Mouse (Mus musculus): ENCODE results near the gene Ei24. TPM values are rescaled to one million over a fixed set of nuclear protein-coding genes. Genes with fewer than 3 reads are reported as not detected.

The Ei24 gene
- total and polyA plus RNA-seq, 3 experiments = 52.6 to 78.5 (median 70.4) TPM

- TF ChIP-seq CTCF (IDR thresholded peaks at IDR 0.05) (peak; percentile 22; the same call in 1 of the 2 replicates), EP300 (IDR thresholded peaks at IDR 0.05; ENCODE audit: insufficient read depth, low read depth, low read length) (no peak)
- Histone ChIP-seq H3K4me1 (ENCODE audit: control insufficient read depth, insufficient read depth, low read length) (no peaks in the 10 kb centered on the region), H3K9ac (ENCODE audit: low read depth, low read length) (no peak overlapping the region), H3K36me3 (ENCODE audit: control insufficient read depth, insufficient read depth, low read length) (no peaks in the 10 kb centered on the region), H3K27me3 (ENCODE audit: control insufficient read depth, insufficient read depth, low read length) (no peaks in the 10 kb centered on the region), H3K4me3 (no peak overlapping the region), H3K27ac (no peak overlapping the region), H3K79me2 (replicated peaks; ENCODE audit: control insufficient read depth, insufficient read depth, low read length) (no peaks in the 10 kb centered on the region)
- no peak for DNase-seq
- WGBS = 40% methylated on average over 3 of the region's 3 CpGs
- intact Hi-C loops (cut with DNase I) = no loop called here
Measured at GRCm38 (mm10) chr9:36814486-36814885, 17.3 kb upstream of the Ei24 start.

- TF ChIP-seq POLR2A (IDR thresholded peaks at IDR 0.05; ENCODE audit: insufficient read depth, low read depth, low read length) (no peak), CTCF (IDR thresholded peaks at IDR 0.05) (no peak), EP300 (IDR thresholded peaks at IDR 0.05; ENCODE audit: insufficient read depth, low read depth, low read length) (no peak)
- no peak for DNase-seq
- Histone ChIP-seq H3K27ac (no peak overlapping the region), H3K36me3 (ENCODE audit: control insufficient read depth, insufficient read depth, low read length) (no peaks in the 10 kb centered on the region), H3K79me2 (replicated peaks; ENCODE audit: control insufficient read depth, insufficient read depth, low read length) (no peaks in the 10 kb centered on the region), H3K4me1 (ENCODE audit: control insufficient read depth, insufficient read depth, low read length) (no peaks in the 10 kb centered on the region), H3K27me3 (ENCODE audit: control insufficient read depth, insufficient read depth, low read length) (no peaks in the 10 kb centered on the region), H3K4me3 (no peak overlapping the region), H3K9ac (ENCODE audit: low read depth, low read length) (no peak overlapping the region)
- WGBS = 57% methylated on average over 5 of the region's 5 CpGs
- intact Hi-C loops (cut with DNase I) = no loop called here
Measured at GRCm38 (mm10) chr9:36808126-36808785, 11.1 kb upstream of the Ei24 start.

GRCm38 (mm10) chr9:36805256-36805975, 8.2 kb upstream of the Ei24 start:
- Histone ChIP-seq H3K36me3 (ENCODE audit: control insufficient read depth, insufficient read depth, low read length) (no peaks in the 10 kb centered on the region), H3K27ac (no peak overlapping the region), H3K79me2 (replicated peaks; ENCODE audit: control insufficient read depth, insufficient read depth, low read length) (no peaks in the 10 kb centered on the region), H3K9ac (ENCODE audit: low read depth, low read length) (no peak overlapping the region), H3K27me3 (ENCODE audit: control insufficient read depth, insufficient read depth, low read length) (no peaks in the 10 kb centered on the region), H3K4me1 (ENCODE audit: control insufficient read depth, insufficient read depth, low read length) (no peaks in the 10 kb centered on the region), H3K4me3 (no peak overlapping the region)
- intact Hi-C loops (cut with DNase I) = no loop called here
- no peak for TF ChIP-seq EP300 (IDR thresholded peaks at IDR 0.05; ENCODE audit: insufficient read depth, low read depth, low read length)
- no peak for TF ChIP-seq CTCF (IDR thresholded peaks at IDR 0.05)
- TF ChIP-seq POLR2A (IDR thresholded peaks at IDR 0.05; ENCODE audit: insufficient read depth, low read depth, low read length) = no peak
- WGBS = 100% methylated on average over 3 of the region's 3 CpGs
- no peak for DNase-seq

- no peaks in the 10 kb centered on the region for H3K36me3 ChIP-seq (ENCODE audit: control insufficient read depth, insufficient read depth, low read length)
- H3K27me3 ChIP-seq (ENCODE audit: control insufficient read depth, insufficient read depth, low read length) = no peaks in the 10 kb centered on the region
- no peaks in the 10 kb centered on the region for H3K79me2 ChIP-seq (replicated peaks; ENCODE audit: control insufficient read depth, insufficient read depth, low read length)
- intact Hi-C loops (cut with DNase I) = no loop called here
- 72% methylated on average over 3 of the region's 3 CpGs for WGBS
- no peak overlapping the region for H3K4me3 ChIP-seq
- TF ChIP-seq POLR2A (IDR thresholded peaks at IDR 0.05; ENCODE audit: insufficient read depth, low read depth, low read length) (no peak), EP300 (IDR thresholded peaks at IDR 0.05; ENCODE audit: insufficient read depth, low read depth, low read length) (no peak), CTCF (IDR thresholded peaks at IDR 0.05) (no peak)
- H3K27ac ChIP-seq = no peak overlapping the region
- DNase-seq = no peak
- H3K9ac ChIP-seq (ENCODE audit: low read depth, low read length) = no peak overlapping the region
- H3K4me1 ChIP-seq (ENCODE audit: control insufficient read depth, insufficient read depth, low read length) = no peaks in the 10 kb centered on the region
Measured at GRCm38 (mm10) chr9:36803926-36804325, 6.7 kb upstream of the Ei24 start.

GRCm38 (mm10) chr9:36803386-36803785, 6.2 kb upstream of the Ei24 start:
- Histone ChIP-seq H3K4me1 (ENCODE audit: control insufficient read depth, insufficient read depth, low read length) (no peaks in the 10 kb centered on the region), H3K27me3 (ENCODE audit: control insufficient read depth, insufficient read depth, low read length) (no peaks in the 10 kb centered on the region), H3K27ac (no peak overlapping the region), H3K9ac (ENCODE audit: low read depth, low read length) (no peak overlapping the region), H3K36me3 (ENCODE audit: control insufficient read depth, insufficient read depth, low read length) (no peaks in the 10 kb centered on the region), H3K79me2 (replicated peaks; ENCODE audit: control insufficient read depth, insufficient read depth, low read length) (no peaks in the 10 kb centered on the region), H3K4me3 (no peak overlapping the region)
- intact Hi-C loops (cut with DNase I) = no loop called here
- WGBS = 75% methylated on average over 6 of the region's 6 CpGs
- TF ChIP-seq POLR2A (IDR thresholded peaks at IDR 0.05; ENCODE audit: insufficient read depth, low read depth, low read length) (no peak), EP300 (IDR thresholded peaks at IDR 0.05; ENCODE audit: insufficient read depth, low read depth, low read length) (no peak), CTCF (IDR thresholded peaks at IDR 0.05) (no peak)
- DNase-seq = no peak

- no peaks in the 10 kb centered on the region for H3K36me3 ChIP-seq (ENCODE audit: control insufficient read depth, insufficient read depth, low read length)
- no peaks in the 10 kb centered on the region for H3K27me3 ChIP-seq (ENCODE audit: control insufficient read depth, insufficient read depth, low read length)
- H3K27ac ChIP-seq = no peak overlapping the region
- no peaks in the 10 kb centered on the region for H3K79me2 ChIP-seq (replicated peaks; ENCODE audit: control insufficient read depth, insufficient read depth, low read length)
- no peak for DNase-seq
- no peaks in the 10 kb centered on the region for H3K4me1 ChIP-seq (ENCODE audit: control insufficient read depth, insufficient read depth, low read length)
- intact Hi-C loops (cut with DNase I) = no loop called here
- TF ChIP-seq POLR2A (IDR thresholded peaks at IDR 0.05; ENCODE audit: insufficient read depth, low read depth, low read length) = no peak
- TF ChIP-seq CTCF (IDR thresholded peaks at IDR 0.05) = no peak
- TF ChIP-seq EP300 (IDR thresholded peaks at IDR 0.05; ENCODE audit: insufficient read depth, low read depth, low read length) = no peak
- 82% methylated on average over 3 of the region's 3 CpGs for WGBS
- H3K9ac ChIP-seq (ENCODE audit: low read depth, low read length) = no peak overlapping the region
- no peak overlapping the region for H3K4me3 ChIP-seq
Measured at GRCm38 (mm10) chr9:36802951-36803350, 5.8 kb upstream of the Ei24 start.
